Mouse (Mus musculus): Measurements from ENCODE around the gene Mtch2. TPM values are rescaled to one million over a fixed set of nuclear protein-coding genes. Genes with fewer than 3 reads are reported as not detected.

Mtch2 gene
- 142 and 174 TPM in 2 replicates for total RNA-seq (2014; fragmentation: Nextera tagmentation)
- 226 and 233 TPM in 2 replicates for total RNA-seq (2017)
- polyA plus RNA-seq (2012): 11.3 and 11.8 TPM in 2 replicates

GRCm38 (mm10) chr2:90846955-90847680 is at the start of gene Mtch2:
TSS of gene Mtch2 (plus strand) at chr2:90847155.
- peak; percentile 87 for DNase-seq (ENCODE audit: low spot score)
- Histone ChIP-seq H3K27me3 (ENCODE audit: insufficient read depth, low read length) (no peaks in the 10 kb centered on the region), H3K4me3 (ENCODE audit: low read depth, low read length) (peak within 1 kb of the TSS; percentile 99), H3K9me3 (replicated peaks) (peaks cover 2% of the 10 kb centered on the region), H3K36me3 (replicated peaks) (peaks cover 30% of the 10 kb centered on the region), H3K4me1 (ENCODE audit: insufficient read depth, low read depth, low read length) (peaks cover 33% of the 10 kb centered on the region)
- ATAC-seq (ENCODE audit: extremely low read depth, insufficient number of reproducible peaks, low FRiP score, poor library complexity, severe bottlenecking): peak; percentile 91
- TF ChIP-seq GATA2 (IDR thresholded peaks at IDR 0.05; ENCODE audit: borderline replicate concordance, low read depth, low read length) (no peak), POLR2AphosphoS5 (IDR thresholded peaks at IDR 0.05; ENCODE audit: insufficient replicate concordance, low read depth, low read length) (no peak), CTCF (IDR thresholded peaks at IDR 0.05; ENCODE audit: low read depth, low read length) (no peak)

- no peaks in the 10 kb centered on the region for H3K9me3 ChIP-seq (replicated peaks)
- ATAC-seq (ENCODE audit: extremely low read depth, insufficient number of reproducible peaks, low FRiP score, poor library complexity, severe bottlenecking) (no peak), DNase-seq (ENCODE audit: low spot score) (no peak)
- H3K4me1 ChIP-seq (ENCODE audit: insufficient read depth, low read depth, low read length): no peaks in the 10 kb centered on the region
- H3K4me3 ChIP-seq (ENCODE audit: low read depth, low read length): no peak overlapping the region
- TF ChIP-seq POLR2AphosphoS5 (IDR thresholded peaks at IDR 0.05; ENCODE audit: insufficient replicate concordance, low read depth, low read length) (no peak), GATA2 (IDR thresholded peaks at IDR 0.05; ENCODE audit: borderline replicate concordance, low read depth, low read length) (no peak)
- H3K36me3 ChIP-seq (replicated peaks): no peaks in the 10 kb centered on the region
- peaks cover 10% of the 10 kb centered on the region for H3K27me3 ChIP-seq (ENCODE audit: insufficient read depth, low read length)
These were observed 38.5 kb upstream of the Mtch2 start for GRCm38 (mm10) chr2:90808241-90809126.

DNA sequence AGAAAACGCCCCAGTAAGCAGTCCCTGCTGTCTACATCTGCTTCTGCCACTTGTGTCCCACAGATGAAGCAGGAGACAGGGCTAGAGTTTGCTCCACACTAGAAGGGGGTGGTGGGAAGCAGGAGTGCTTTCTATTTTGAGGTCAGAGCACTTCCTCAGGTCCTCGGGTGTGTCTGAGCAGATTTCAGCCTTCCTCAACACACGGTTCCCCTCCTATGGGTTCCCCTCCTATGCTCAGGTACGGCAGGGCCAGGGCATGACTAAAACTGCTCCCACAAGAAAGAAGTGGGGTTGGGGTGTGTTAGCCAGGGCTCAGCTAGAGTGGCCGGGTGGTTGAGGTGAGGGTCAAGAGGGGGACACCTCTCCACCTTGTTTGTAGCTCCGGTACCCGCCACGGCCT is 36.2 kb upstream of the Mtch2 start:
- TF ChIP-seq CTCF (IDR thresholded peaks at IDR 0.05; ENCODE audit: low read depth, low read length): no peak
- no peak for TF ChIP-seq GATA1 (IDR thresholded peaks at IDR 0.05; ENCODE audit: borderline replicate concordance, low read length)
- TF ChIP-seq POLR2AphosphoS5 (IDR thresholded peaks at IDR 0.05; ENCODE audit: insufficient replicate concordance, low read depth, low read length): no peak
- TF ChIP-seq GATA2 (IDR thresholded peaks at IDR 0.05; ENCODE audit: borderline replicate concordance, low read depth, low read length): no peak
- TF ChIP-seq TAL1 (conservative IDR thresholded peaks at IDR 0.05; ENCODE audit: low read depth, low read length): no peak
- Histone ChIP-seq H3K9me3 (replicated peaks) (no peaks in the 10 kb centered on the region), H3K4me3 (ENCODE audit: low read depth, low read length) (no peak overlapping the region), H3K4me1 (ENCODE audit: insufficient read depth, low read depth, low read length) (no peaks in the 10 kb centered on the region), H3K27me3 (ENCODE audit: insufficient read depth, low read length) (peaks cover 13% of the 10 kb centered on the region), H3K36me3 (replicated peaks) (no peaks in the 10 kb centered on the region)
- ATAC-seq (ENCODE audit: extremely low read depth, insufficient number of reproducible peaks, low FRiP score, poor library complexity, severe bottlenecking) (no peak), DNase-seq (ENCODE audit: low spot score) (no peak)

DNA sequence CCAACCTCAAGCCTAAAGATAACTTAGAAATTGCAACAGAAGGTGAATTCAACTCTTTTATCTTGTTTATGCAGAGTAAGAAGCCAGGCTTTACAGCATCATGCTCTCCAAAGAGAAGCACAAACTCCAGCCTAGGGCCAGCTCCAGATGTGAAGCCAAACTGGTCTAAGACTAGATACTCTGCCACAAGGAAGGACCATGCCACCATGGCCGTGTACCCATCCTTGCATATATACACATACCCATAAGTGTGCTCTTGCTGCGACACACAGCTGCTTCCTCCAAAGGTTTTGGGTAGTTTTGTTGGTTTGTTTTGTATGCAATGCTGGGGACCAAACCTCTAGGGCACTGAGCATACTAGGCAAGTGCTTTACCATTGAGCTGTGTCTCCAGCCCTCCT is 31.7 kb upstream of the Mtch2 start:
- TF ChIP-seq GATA2 (IDR thresholded peaks at IDR 0.05; ENCODE audit: borderline replicate concordance, low read depth, low read length) (no peak), TAL1 (conservative IDR thresholded peaks at IDR 0.05; ENCODE audit: low read depth, low read length) (no peak), GATA1 (IDR thresholded peaks at IDR 0.05; ENCODE audit: borderline replicate concordance, low read length) (no peak), CTCF (IDR thresholded peaks at IDR 0.05; ENCODE audit: low read depth, low read length) (no peak)
- Histone ChIP-seq H3K4me3 (ENCODE audit: low read depth, low read length) (no peak overlapping the region), H3K4me1 (ENCODE audit: insufficient read depth, low read depth, low read length) (no peaks in the 10 kb centered on the region), H3K36me3 (replicated peaks) (no peaks in the 10 kb centered on the region), H3K9me3 (replicated peaks) (no peaks in the 10 kb centered on the region), H3K27me3 (ENCODE audit: insufficient read depth, low read length) (peaks cover 14% of the 10 kb centered on the region)
- DNase-seq (ENCODE audit: low spot score) (no peak), ATAC-seq (ENCODE audit: extremely low read depth, insufficient number of reproducible peaks, low FRiP score, poor library complexity, severe bottlenecking) (no peak)

- DNase-seq (ENCODE audit: low spot score): no peak
- H3K36me3 ChIP-seq (replicated peaks): no peaks in the 10 kb centered on the region
- ATAC-seq (ENCODE audit: extremely low read depth, insufficient number of reproducible peaks, low FRiP score, poor library complexity, severe bottlenecking): no peak
- no peaks in the 10 kb centered on the region for H3K4me1 ChIP-seq (ENCODE audit: insufficient read depth, low read depth, low read length)
- H3K9me3 ChIP-seq (replicated peaks): no peaks in the 10 kb centered on the region
- no peak for TF ChIP-seq GATA2 (IDR thresholded peaks at IDR 0.05; ENCODE audit: borderline replicate concordance, low read depth, low read length)
- TF ChIP-seq CTCF (IDR thresholded peaks at IDR 0.05; ENCODE audit: low read depth, low read length): no peak
- no peak for TF ChIP-seq GATA1 (IDR thresholded peaks at IDR 0.05; ENCODE audit: borderline replicate concordance, low read length)
- TF ChIP-seq POLR2AphosphoS5 (IDR thresholded peaks at IDR 0.05; ENCODE audit: insufficient replicate concordance, low read depth, low read length): no peak
- TF ChIP-seq TAL1 (conservative IDR thresholded peaks at IDR 0.05; ENCODE audit: low read depth, low read length): no peak
- no peak overlapping the region for H3K4me3 ChIP-seq (ENCODE audit: low read depth, low read length)
- H3K27me3 ChIP-seq (ENCODE audit: insufficient read depth, low read length): peaks cover 8% of the 10 kb centered on the region
These were observed 30.8 kb upstream of the Mtch2 start for GRCm38 (mm10) chr2:90816144-90816543.

- Histone ChIP-seq H3K36me3 (replicated peaks) (no peaks in the 10 kb centered on the region), H3K4me1 (ENCODE audit: insufficient read depth, low read depth, low read length) (no peaks in the 10 kb centered on the region), H3K9me3 (replicated peaks) (no peaks in the 10 kb centered on the region), H3K27me3 (ENCODE audit: insufficient read depth, low read length) (peaks cover 9% of the 10 kb centered on the region), H3K4me3 (ENCODE audit: low read depth, low read length) (no peak overlapping the region)
- DNase-seq (ENCODE audit: low spot score) (no peak), ATAC-seq (ENCODE audit: extremely low read depth, insufficient number of reproducible peaks, low FRiP score, poor library complexity, severe bottlenecking) (no peak)
- TF ChIP-seq TAL1 (conservative IDR thresholded peaks at IDR 0.05; ENCODE audit: low read depth, low read length): no peak
- no peak for TF ChIP-seq GATA1 (IDR thresholded peaks at IDR 0.05; ENCODE audit: borderline replicate concordance, low read length)
- no peak for TF ChIP-seq GATA2 (IDR thresholded peaks at IDR 0.05; ENCODE audit: borderline replicate concordance, low read depth, low read length)
- no peak for TF ChIP-seq CTCF (IDR thresholded peaks at IDR 0.05; ENCODE audit: low read depth, low read length)
- TF ChIP-seq POLR2AphosphoS5 (IDR thresholded peaks at IDR 0.05; ENCODE audit: insufficient replicate concordance, low read depth, low read length): no peak
These were observed 28.2 kb upstream of the Mtch2 start for GRCm38 (mm10) chr2:90818710-90819109.
